Mouse (Mus musculus) CD8-positive naive resting alpha-beta T cell, adult 57 days (primary cell): Measurements from ENCODE around the gene AC161166.1. TPM values are rescaled to one million over a fixed set of nuclear protein-coding genes. Genes with fewer than 3 reads are reported as not detected.

Experiments used
- total RNA-seq: library from RNA; stranded (reverse); gene quantifications from one replicate; pipeline ENCODE4 v1.2.4, GENCODE M21; 2023

Gene AC161166.1
- not detected for total RNA-seq

GRCm38 (mm10) chr7:24512355-24512754 is at the start of gene AC161166.1:
Gene AC161166.1 (minus strand): TSS chr7:24512455.

GRCm38 (mm10) chr7:24546068-24546614 is 33.9 kb upstream of the AC161166.1 start, which contains the start of the genes Pinlyp and Xrcc1:
Gene Pinlyp (minus strand): TSS chr7:24546118.
Gene Xrcc1 (plus strand): TSS chr7:24546289.

GRCm38 (mm10) chr7:24530062-24530931 is 18.0 kb upstream of the AC161166.1 start, which contains the start of gene Irgq:
Gene Irgq (plus strand): TSS chr7:24530689.

GRCm38 (mm10) chr7:24506838-24507725 is 5.2 kb downstream of the AC161166.1 start, which contains the start of gene Zfp428:
Gene Zfp428 (plus strand): TSS chr7:24507006.

GRCm38 (mm10) chr7:24481474-24482207 is 30.6 kb downstream of the AC161166.1 start, which contains the start of gene Cadm4:
Gene Cadm4 (plus strand): TSS chr7:24482023.

GRCm38 (mm10) chr7:24462388-24463319 is 49.6 kb downstream of the AC161166.1 start, which contains the start of gene Plaur:
Gene Plaur (plus strand): TSS chr7:24462484.

Other genes starting within 250 kb of the AC161166.1 start
- gene Zfp93, start 242.0 kb downstream of the AC161166.1 start, total RNA-seq, result 0.98 TPM
- 10.2 TPM for gene Zfp61, start 211.2 kb downstream of the AC161166.1 start, total RNA-seq
- gene Zfp94, start 195.8 kb downstream of the AC161166.1 start, total RNA-seq, result 4.7 TPM
- not detected for gene Tescl, start 178.5 kb downstream of the AC161166.1 start, total RNA-seq
- not detected for gene Lypd5, start 163.3 kb downstream of the AC161166.1 start, total RNA-seq
- gene Kcnn4, start 142.2 kb downstream of the AC161166.1 start, total RNA-seq, result 165 TPM
- gene Smg9, start 112.8 kb downstream of the AC161166.1 start, total RNA-seq, result 134 TPM
- 10.8 TPM for gene Irgc1, start 60.2 kb downstream of the AC161166.1 start, total RNA-seq
- 372 TPM for gene Plaur, start 50.0 kb downstream of the AC161166.1 start, total RNA-seq
- 0.40 TPM for gene Cadm4, start 30.4 kb downstream of the AC161166.1 start, total RNA-seq
- 2.7 TPM for gene Zfp428, start 5.4 kb downstream of the AC161166.1 start, total RNA-seq
- gene Irgq, start 18.2 kb upstream of the AC161166.1 start, total RNA-seq, result 9.0 TPM
- gene Pinlyp, start 33.7 kb upstream of the AC161166.1 start, total RNA-seq, result not detected
- gene Xrcc1, start 33.8 kb upstream of the AC161166.1 start, total RNA-seq, result 60.1 TPM
- 5.1 TPM for gene Ethe1, start 75.1 kb upstream of the AC161166.1 start, total RNA-seq
- gene Zfp575, start 75.2 kb upstream of the AC161166.1 start, total RNA-seq, result not detected
- 2.8 TPM for gene Phldb3, start 98.3 kb upstream of the AC161166.1 start, total RNA-seq
- not detected for gene Lypd3, start 124.1 kb upstream of the AC161166.1 start, total RNA-seq
- gene Tex101, start 164.2 kb upstream of the AC161166.1 start, total RNA-seq, result not detected
- not detected for gene BC049730, start 196.8 kb upstream of the AC161166.1 start, total RNA-seq
- gene Gm4763, start 214.5 kb upstream of the AC161166.1 start, total RNA-seq, result not detected
- 0.67 TPM for gene Cd177, start 247.9 kb upstream of the AC161166.1 start, total RNA-seq